Mouse (Mus musculus): ENCODE data around the gene Prr5l.

Gene Prr5l

DNA sequence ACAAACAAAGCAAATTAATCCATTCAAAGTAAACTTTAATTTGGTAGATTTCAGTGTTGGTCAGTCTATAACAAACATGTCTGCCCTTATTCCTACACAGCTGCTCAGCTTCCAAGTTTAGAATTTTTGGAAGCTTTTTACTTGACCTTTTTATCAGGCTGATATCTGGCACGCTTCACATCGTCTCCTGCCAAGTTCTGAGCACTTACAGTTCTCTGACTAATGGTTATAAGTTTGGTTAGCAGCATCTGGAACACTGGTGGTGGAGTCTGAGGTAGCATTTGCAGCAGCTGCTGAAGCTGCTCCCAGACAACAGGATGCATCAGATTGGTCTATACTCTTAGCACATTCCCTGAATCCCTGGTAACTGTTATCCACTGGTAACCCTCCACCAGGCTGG, 1.5 kb upstream of the Prr5l start:
- DNase-seq (ENCODE audit: extremely low read depth, low read depth, low spot score): no peak

DNA sequence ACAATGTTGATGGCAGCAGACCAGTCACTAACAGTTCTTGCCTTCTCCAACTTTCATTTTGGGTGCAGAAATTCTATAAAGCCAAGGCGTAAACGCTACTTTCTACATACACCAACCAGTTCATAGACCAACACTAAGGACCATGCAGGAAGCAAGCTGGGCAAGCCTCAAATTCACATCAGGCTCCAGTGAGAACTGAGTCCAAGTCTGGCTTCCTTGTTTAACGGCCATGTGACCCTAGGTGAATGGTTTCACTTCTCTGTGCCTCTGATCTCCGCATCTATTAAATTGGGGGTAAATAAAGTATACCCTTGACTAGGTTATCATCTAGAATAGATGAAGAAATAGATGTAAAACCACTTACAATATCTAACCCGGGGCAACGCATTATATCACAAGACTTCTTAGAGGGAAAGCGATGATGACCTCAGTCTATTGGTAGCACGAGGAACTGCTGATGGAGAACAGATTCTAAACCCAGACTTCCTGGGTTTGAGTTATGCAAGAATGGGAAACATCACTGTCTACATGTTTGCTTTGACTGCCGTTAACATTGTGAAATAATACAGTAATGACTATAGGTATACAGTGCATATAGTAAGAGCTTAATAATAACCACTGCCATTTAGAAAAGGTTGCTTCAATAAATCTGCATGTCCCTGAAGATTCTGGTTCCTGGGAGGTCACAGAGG, 1.2 kb downstream of the Prr5l start:
- no peak for DNase-seq (ENCODE audit: extremely low read depth, low read depth, low spot score)

DNA sequence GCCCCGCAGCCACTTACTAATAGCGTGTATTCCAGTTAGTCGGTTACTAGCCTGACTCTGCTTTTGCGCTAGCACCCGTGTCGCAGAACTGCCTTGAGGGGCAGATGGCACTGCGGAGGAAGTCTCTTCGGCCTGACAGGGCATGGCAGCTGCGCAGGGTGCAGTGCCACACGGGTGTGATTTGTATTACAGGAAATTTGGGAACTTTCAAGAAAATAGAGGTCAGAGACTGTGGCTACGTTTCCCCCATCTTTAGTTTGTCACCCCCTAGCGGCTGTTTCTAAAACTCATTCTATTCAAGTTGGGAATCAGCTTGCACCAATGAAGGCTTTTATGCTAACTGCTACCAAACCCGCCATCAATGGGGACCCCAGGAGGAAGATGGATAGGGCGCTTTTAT, 11.6 kb downstream of the Prr5l start:
- no peak for DNase-seq (ENCODE audit: extremely low read depth, low read depth, low spot score)

DNA sequence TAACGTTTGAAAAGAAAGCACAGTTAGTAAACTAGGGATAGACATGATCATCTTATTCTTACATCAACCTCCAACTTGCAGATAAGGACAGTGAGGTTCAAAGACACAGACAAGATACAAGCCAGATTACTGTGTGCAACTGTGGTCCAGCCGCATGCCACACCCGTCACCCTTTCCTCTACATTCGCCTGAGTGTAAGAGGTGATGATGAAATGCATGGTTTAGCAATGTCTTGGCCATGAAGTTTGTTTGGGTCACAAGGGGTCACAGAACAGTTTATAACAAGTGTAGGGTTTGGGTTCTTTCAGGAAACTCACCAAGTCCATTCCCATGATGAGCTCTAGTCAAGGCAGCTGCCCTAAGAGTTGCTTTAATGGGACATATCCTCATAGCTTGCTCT, 14.1 kb downstream of the Prr5l start:
- DNase-seq (ENCODE audit: extremely low read depth, low read depth, low spot score): peak; percentile 40

DNA sequence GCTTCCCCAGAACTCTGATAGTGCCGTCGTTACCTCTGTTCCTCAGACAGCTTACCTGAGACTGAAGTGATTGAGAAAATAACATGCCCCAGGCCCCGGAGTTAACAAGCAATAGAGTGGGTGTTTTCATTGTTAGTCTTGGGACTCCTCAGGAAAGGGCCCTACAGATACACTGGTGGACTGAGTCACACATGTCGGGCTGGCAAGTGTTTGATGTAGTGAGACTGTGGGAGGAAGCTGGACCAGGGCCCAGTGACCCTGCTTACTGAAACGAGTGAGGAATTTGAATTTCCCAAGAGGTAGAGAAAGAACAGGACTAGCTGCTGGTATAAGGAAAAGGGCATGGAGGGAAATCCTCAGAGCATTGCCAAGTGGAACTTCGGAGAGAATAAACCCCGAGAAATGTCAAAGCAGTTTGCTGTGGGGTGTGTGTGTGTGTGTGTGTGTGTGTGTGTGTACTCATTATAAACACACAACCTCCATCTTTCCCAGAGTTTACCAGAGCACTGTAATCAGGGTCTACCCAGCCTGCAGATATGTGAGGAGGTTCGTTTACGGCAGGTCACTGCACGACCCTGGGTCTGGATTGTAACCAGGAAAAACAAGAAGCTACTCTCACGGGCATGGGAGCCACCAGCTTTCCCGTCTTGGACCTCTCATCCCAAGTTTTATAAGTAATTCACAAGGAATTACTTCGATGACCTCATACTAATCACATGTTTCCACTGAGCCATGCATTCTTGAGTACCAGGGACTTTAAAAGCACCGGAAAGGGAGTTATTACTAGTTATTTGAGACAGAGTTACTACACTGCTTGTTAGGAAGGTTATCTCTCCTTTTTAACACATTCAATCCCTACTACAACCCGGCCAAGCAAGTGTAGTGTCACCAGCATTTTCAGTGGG, 20.4 kb downstream of the Prr5l start:
- DNase-seq (ENCODE audit: extremely low read depth, low read depth, low spot score): peak; percentile 99

DNA sequence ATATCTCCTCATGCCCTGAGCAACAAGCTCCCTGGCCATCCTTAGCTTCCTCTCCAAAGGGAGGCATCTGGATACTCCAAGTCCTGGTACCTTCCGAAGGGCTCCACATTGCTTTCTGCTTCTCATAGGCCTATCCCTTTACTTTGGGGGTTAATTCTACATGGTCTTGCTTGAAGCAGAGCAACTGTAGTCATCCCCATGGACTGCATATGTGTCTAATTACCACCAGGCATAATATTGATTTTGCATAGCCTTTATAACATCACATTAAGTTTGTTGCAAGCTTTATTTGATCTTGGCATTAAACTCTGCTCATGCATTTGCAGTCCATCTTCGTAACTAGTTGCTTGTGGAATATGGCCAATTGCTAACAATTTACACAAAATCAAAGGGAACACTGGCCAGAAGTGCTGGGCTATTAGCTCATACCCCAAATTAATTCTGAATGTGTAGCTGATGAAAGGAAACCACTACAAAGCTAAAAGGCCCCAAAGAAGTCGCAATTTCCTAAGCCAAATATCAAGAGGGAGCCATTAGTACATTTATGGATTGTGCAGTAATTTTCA, 21.8 kb downstream of the Prr5l start:
- DNase-seq (ENCODE audit: extremely low read depth, low read depth, low spot score): no peak

DNA sequence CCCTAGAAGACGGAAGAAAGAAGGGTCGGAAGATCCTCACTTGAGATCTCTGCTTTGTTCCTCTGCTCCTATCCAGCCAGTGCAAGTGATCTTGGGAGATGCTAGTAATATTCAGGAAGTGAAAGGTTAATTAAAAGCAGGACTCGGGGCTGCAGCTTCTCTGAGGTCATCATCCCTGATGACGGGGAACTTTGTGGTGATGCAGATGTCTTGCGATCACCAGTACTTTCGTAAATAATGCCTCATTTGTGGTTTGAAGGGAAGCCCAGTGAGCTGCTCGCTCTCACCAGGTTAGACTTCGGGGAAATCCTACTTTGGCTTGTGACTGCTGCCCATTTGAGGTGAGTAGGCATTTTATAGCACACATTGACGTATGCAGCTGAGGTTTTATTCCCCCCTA, 26.7 kb downstream of the Prr5l start:
- DNase-seq (ENCODE audit: extremely low read depth, low read depth, low spot score): no peak

DNA sequence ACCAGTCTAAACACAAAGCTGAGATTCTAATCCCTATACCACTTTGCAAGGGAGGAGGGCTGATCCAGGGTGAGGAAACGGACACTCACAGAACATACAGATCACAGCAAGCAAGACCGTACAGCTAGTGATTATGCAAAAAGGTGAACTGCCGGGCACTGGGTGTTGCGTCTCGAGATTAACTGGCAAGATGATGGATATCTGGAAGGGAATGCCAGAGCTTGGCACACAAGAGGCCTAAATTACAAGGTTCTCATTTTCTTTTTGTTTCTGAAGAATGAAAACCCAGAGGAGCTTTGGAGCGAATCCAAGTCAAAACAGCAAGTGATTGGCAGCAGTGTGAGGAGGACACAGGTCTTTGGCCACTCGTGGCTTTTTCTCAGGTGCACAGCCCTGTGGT, 28.0 kb downstream of the Prr5l start:
- DNase-seq (ENCODE audit: extremely low read depth, low read depth, low spot score): peak; percentile 88

DNA sequence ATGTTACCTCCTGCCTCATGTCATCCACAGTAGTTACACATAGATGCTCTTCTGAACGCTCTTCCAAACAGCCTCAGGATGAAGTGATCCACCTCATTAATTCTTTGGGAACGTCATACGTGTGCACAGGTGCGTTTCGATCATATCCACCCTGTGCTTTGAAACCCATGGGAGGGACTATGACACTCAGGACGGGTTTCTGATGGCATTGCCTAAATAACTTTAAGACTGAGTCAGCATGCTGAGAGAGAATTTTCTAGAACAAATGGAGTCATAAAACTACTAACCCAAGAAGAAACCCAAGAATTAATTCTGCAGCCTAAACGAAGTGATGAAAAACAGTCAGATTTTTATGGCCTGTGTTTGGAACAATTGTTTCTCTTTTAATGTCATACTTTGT, 40.1 kb downstream of the Prr5l start:
- no peak for DNase-seq (ENCODE audit: extremely low read depth, low read depth, low spot score)

DNA sequence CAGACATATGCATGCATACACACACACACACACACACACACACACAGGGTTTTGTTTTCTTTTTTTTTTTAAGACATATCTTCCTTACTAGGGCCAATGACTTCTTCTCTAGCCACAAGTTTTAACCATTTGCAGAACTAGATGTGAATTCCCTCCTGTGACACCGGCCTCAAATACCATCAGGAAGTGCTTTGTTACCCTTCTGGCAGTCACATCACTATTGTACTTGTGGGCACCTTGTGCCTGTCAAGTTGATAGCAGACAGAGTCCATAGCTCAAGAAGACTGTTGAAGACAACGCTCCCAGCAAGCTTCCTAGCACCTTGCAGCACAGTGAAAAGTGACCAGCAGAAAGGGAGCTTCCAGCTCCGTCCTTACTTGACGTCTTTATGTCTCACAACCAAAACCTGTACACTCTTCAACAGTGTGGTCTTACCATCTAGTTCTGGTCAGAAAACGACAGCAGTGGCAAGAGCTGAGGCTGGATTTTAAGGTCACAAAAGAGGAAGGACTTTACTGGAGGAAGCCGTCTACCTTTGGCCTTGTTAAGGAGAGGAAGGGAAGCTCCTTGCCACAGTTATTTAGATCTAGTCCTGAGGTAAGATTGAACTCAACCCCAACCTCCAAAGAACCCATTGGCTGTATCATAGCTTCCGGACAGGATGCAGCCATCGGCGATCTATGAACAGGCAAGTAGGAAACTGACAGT, 47.9 kb downstream of the Prr5l start:
- DNase-seq (ENCODE audit: extremely low read depth, low read depth, low spot score): no peak

DNA sequence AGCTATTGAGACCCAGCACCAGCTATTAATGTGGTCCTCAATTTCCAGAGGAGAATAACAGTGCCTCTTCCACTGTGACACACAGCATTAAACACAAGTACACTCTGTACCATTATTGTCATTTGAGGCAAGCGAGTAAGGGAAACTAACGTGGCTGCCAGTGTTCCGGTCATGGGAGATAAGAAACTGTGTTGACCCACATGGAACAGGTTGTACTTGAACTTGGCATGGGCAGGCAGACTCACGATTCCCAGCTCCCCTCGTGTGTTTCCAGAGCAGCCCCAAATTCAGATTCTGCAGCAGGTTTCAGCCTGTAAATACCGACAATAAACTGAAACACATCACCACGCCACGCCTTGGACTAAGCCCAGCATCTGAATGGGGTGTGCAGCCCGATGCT, 50.5 kb downstream of the Prr5l start:
- DNase-seq (ENCODE audit: extremely low read depth, low read depth, low spot score): no peak

DNA sequence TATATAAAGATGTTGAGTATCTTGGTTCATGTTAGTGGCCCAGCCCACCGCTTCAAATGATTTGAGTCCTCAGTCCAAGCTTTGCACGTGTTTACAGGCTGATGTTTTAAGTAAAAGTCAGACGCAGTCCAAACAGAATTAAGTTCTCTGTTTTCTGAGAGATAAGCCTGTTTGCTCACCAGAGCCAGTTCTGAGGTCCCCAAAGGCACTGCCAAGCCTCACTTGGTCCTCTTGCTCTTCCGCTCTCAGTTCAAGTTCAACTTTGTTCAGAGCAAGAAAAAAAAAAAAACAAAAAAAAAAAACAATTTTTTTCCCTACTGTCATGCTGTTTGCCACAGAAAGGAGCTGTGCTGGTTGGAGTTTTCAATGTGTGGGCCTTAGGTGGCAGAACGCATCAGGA, 51.0 kb downstream of the Prr5l start:
- no peak for DNase-seq (ENCODE audit: extremely low read depth, low read depth, low spot score)

DNA sequence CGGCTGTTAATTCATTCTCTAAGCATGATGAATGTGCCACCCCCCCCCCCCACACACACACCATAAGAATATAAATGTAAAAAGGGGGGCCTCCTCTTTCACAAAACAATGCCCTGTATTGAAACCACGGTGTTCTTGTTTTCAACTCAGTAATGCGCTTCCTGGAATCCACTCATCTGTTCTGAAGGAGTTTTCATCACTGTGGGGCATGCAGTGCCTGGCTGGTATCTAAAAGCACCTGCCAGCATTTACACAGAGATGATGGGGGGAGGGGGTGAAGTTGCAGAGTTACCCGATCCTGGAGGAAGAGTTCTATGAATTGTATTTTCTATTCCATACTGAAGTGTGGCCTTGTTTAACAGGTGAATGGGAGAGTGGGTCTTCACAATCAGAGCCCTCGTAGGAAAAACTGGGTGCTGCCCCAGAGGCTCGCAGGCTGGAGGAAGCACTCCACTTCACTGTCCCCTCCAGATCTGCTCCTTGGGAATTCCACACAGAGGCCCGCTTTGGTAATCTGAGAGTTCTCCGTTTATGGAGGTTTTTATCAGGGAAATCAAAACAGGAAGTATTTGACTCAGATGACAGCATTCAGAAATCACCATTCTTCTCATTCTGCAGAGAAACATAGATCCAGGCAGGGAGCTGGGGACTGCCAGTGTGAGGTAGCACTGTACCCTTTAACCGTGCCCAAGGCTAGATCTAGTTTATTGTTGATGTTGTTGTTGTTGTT, 52.5 kb downstream of the Prr5l start:
- DNase-seq (ENCODE audit: extremely low read depth, low read depth, low spot score): no peak

DNA sequence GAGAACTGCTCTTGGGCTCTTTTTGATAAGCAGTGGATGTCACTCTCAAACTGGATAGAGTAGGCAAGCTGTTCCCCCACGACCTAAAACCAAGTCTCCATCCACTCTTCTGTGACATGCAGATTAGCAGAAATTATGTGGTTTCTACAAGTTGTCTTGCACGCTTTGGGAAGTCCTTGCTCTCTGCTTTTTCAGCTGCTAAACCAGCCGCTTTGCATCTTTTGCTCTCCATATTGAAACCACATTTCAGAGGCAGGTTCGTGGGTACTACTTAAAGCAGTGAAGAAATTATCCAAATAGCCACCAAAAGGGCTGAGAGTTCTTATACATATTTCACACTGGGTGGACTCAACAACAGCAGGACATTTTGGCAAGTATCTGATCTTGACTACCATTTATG, 53.8 kb downstream of the Prr5l start:
- no peak for DNase-seq (ENCODE audit: extremely low read depth, low read depth, low spot score)

DNA sequence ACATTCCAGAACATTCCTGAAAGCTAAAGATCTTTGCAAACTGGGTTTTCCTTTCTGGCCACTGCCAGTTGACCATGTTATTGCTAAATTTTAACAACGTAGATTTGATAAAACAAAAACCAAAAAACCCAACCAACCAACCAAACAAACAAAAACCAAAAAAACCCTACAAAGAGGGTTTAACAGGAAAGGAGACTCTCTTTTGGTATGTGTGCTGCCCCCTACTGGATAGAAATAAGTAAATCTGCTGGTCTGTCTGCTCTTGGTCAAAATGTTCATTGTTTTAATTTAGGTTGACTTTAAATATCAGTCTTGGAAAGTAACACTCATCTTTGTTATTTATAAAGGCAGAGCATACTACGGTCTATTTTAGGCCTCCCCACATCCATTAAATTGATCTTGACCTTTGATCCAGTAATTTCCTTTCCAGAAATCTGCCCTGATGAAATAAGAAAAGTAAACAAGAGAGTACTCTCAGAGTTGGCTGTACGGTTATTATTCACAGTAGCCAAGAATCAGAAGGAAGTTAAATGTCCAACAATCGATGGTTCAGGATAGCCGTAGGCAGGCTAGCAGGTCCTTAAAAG, 54.7 kb downstream of the Prr5l start:
- no peak for DNase-seq (ENCODE audit: extremely low read depth, low read depth, low spot score)

DNA sequence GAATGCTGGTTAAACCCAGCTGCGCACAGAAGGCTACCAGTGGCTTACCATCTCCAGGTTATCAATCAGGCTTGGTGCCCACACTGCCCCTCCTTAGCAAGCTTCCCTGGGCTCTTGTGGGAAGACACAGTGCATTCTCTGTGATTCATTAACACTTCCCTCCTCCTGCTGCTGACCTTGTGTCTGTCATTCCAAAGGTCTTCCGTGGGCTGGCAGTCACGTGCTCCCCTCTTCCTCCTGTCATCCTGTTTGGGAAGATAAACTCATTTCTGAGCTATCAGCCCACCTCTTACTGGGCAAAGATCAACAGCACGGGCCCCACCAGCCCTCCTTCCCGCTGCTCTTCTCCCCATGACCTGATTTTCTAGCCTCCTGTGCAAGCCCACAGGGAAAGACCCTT, 55.2 kb downstream of the Prr5l start:
- no peak for DNase-seq (ENCODE audit: extremely low read depth, low read depth, low spot score)

DNA sequence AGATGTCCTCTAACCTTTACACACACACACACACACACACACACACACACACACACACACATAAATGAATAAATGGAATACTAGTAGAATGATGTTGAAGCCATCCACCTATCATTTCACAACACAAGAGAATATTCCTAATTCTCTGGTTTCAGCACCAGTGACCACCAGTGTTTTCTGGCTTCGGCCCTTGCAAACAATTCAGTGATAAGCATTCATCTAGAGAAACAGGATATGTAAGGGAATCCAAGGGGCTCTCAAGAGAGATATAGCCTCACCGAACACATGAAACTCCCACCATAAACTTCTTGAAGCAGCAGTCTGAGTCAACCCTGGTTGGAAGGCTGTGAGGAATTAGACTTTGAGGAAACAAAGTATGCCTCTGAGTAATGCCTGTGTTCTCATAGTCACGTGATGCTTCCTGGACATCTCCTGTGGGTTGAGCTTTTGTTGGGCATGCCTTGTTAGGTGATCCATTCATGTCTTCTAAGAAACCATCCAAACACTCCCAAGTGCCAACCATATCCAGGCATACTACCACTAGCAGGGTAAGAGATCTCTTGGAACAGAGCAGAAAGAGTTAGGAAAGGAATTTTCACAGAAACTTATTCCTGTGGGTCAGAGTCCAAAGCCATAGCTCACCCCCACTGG, 55.8 kb downstream of the Prr5l start:
- DNase-seq (ENCODE audit: extremely low read depth, low read depth, low spot score): no peak

DNA sequence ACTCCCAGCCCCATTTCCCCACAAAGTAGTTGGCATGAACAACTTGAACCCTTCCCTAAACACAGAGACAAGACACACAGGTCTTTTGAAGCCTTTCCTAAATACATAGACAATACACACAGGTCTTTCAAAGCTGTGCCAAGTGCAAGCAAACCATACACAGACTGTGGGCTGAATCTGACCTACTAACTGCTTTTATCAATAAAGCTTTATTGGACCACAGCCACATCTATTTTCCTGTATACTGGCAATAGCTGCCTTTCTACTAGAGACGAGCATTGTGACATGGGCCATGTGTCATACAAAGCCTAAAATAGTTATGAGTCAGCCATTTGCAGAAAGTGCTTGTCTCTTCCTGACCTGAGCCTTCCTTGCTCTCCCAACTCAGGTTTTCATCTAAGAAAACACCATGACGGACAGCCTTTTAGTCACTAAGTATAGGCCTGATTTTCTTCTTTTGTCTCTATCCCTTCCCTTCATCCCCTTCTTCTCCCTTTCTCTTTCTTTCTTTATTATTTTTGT, 56.6 kb downstream of the Prr5l start:
- DNase-seq (ENCODE audit: extremely low read depth, low read depth, low spot score): no peak

DNA sequence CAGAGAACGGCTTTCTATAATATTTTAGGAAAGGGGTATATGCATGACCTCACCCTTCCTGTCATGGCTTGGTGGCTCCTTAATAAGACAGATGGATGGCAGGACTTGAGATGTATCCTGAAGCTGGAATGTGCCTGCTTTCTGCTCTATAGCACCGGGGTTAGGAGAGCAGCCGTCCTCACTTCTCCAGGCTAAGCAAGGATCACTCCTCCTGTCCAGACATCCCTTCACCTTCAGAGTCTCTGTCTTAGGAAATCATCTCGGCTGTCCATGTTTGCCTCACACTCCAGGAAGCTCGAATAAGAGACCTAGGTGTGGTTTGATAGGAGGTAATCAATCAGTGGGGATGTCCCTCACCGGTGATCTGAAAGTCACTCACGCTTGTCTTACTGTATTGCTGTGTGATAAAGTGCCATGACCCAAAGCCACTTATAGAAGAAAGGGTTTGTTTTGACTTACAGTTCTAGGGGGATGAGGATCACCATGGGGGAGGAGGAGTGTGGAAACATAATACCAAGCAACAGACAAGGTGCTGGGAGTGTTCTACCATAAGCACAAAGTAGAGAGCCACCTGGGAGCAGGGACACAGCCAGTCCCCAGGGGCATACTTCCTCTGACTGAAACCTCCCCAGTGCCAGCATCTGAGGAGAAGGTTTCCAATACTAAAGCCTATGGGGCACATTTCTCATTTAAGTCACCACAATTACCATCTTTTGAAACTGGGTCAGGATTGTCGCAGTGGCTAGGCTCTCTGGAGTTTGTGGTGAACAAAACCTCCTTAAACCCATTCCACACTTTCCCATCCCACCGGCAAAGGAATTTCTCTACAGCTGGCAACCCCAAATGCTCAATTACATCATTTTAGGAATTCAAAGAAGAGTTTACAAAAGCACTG, 57.4 kb downstream of the Prr5l start:
- no peak for DNase-seq (ENCODE audit: extremely low read depth, low read depth, low spot score)
